Mouse (Mus musculus) stomach, embryonic 16.5 days (tissue): ENCODE results near the gene Tstd1. TPM values are rescaled to one million over a fixed set of nuclear protein-coding genes. Genes with fewer than 3 reads are reported as not detected.

Experiments
- ATAC-seq: fragments of 200-750 bp; cut with Nextera tagmentation; 2 replicates; pipeline ENCODE4 v1.8.0; 2017; ENCODE audit warnings: moderate number of reproducible peaks, moderate TSS enrichment; ENCODE audit not compliant: insufficient read depth, low FRiP score
- H3K27ac ChIP-seq: fragments of 300-500 bp; sonication (generic); 2 replicates; pipeline ENCODE4 v1.5.1; 2014; ENCODE audit warnings: low read length
- H3K27me3 ChIP-seq: fragments of 300-500 bp; sonication (generic); 2 replicates; pipeline ENCODE4 v1.6.1; 2014; ENCODE audit warnings: low read length, control low read depth, mixed read lengths; ENCODE audit not compliant: control insufficient read depth, insufficient read depth
- H3K36me3 ChIP-seq: fragments of 300-500 bp; sonication (generic); 2 replicates; pipeline ENCODE4 v1.6.1; 2014; ENCODE audit warnings: low read length; ENCODE audit not compliant: control insufficient read depth, insufficient read depth
- H3K4me1 ChIP-seq: fragments of 300-500 bp; sonication (generic); 2 replicates; pipeline ENCODE4 v1.6.1; 2014; ENCODE audit warnings: low read length, control low read depth, mixed read lengths; ENCODE audit not compliant: control insufficient read depth, insufficient read depth
- H3K4me2 ChIP-seq: fragments of 300-500 bp; sonication (generic); 2 replicates; pipeline ENCODE4 v1.6.1; 2014; ENCODE audit warnings: low read depth, low read length, mixed read lengths
- H3K4me3 ChIP-seq: fragments of 300-500 bp; sonication (generic); replicated peaks from 2 replicates; pipeline ENCODE4 v1.5.1; 2014; ENCODE audit warnings: mild to moderate bottlenecking, low read length
- H3K9ac ChIP-seq: fragments of 300-500 bp; sonication (generic); 2 replicates; pipeline ENCODE4 v1.6.1; 2014; ENCODE audit warnings: low read length
- H3K9me3 ChIP-seq: fragments of 300-500 bp; sonication (generic); replicated peaks from 2 replicates; pipeline ENCODE4 v1.6.1; 2016; ENCODE audit warnings: low read length, control low read depth; ENCODE audit not compliant: control insufficient read depth
- WGBS: fragments of 180-500 bp; shearing (Covaris S2); extraction: QIAGEN DNeasy Blood & Tissue Kit; methylation state at CpG from one replicate; pipeline ENCODE4 v1.1.7; 2014; 5-methylcytosine and 5-hydroxymethylcytosine counted together
- polyA plus RNA-seq: library from polyadenylated mRNA; unstranded; fragments of >200 nt; fragmentation: Nextera tagmentation; extraction: Ambion mirVana; gene quantifications from 2 replicates; pipeline ENCODE4 v1.2.1, GENCODE M21; 2015

Tstd1 gene
- polyA plus RNA-seq, 1 experiment from 2014 or later, result 8.3 TPM

DNA sequence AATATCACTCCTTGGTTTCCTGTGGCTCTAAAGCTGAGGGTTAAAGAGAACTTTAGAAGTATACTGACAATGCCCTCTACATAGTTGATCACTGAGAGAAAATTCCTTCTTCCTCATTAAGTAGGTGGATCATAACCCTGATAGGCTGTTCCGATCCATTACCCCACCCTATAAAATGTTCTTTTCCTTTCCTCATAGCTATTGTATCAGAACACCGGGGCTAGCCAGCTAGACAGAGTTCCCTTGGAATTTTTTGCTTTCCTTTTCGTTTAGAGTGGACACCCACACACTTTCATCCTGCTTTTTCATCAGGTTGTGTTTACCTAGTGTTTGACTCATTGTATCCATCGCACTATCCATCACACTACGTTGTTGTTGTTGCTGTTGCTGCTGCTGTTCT is 6.0 kb downstream of the Tstd1 start:
- no peak overlapping the region for H3K4me2 ChIP-seq
- 41% methylated on average over 5 of the region's 5 CpGs for WGBS
- no peak overlapping the region for H3K9ac ChIP-seq
- H3K27ac ChIP-seq, result no peak overlapping the region
- no peaks in the 10 kb centered on the region for H3K36me3 ChIP-seq
- ATAC-seq, result no peak
- H3K9me3 ChIP-seq, result peaks cover 6% of the 10 kb centered on the region
- H3K27me3 ChIP-seq, result no peaks in the 10 kb centered on the region
- peaks cover 5% of the 10 kb centered on the region; the same call in 1 of the 2 replicates for H3K4me1 ChIP-seq
- H3K4me3 ChIP-seq, result no peak overlapping the region

DNA sequence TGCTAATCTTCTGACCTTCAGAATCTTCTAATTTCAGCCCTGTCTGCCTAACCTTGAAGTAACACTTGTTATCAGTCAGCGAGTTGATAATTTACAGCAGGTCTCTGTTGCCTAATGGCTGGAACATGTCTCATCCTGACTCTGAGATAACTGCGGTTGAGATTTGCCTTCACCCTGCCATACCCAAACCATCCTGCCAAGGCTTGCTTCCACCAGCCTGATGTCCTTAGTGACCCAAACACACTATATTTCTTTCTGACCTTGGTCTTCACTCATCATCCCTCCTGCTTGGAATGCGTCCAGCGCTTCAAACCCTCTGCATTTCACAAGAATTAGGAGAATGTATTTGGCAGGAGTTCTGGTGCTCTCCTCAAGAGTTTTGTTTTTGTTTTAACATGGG is 6.5 kb downstream of the Tstd1 start:
- ATAC-seq, result no peak
- Histone ChIP-seq H3K9me3 (peaks cover 6% of the 10 kb centered on the region), H3K27ac (no peak overlapping the region), H3K36me3 (no peaks in the 10 kb centered on the region), H3K9ac (no peak overlapping the region), H3K4me1 (peaks cover 5% of the 10 kb centered on the region; the same call in 1 of the 2 replicates), H3K27me3 (no peaks in the 10 kb centered on the region), H3K4me3 (no peak overlapping the region), H3K4me2 (no peak overlapping the region)
- WGBS, result 48% methylated on average over 4 of the region's 4 CpGs

DNA sequence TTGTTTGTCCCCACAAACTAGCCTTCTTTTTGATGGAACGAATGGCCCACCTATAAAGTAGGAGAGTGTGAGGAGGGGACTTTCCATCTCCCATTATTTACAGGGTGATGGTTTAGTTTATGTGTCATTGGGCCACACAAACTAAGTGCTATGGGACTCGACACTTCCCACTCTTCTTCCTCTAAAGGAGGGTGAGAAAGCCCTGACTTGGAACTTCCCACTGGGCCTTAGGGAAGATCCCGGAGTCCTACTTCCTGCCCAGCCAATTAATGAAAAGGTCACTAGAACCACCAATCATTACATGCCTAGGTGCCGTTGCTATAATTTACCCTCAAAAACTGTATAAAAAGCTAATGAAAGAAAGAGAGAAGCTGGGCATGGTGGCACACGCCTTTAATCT is 13.5 kb downstream of the Tstd1 start:
- Histone ChIP-seq H3K9me3 (peaks cover 6% of the 10 kb centered on the region), H3K27me3 (no peaks in the 10 kb centered on the region), H3K4me3 (no peak overlapping the region), H3K4me1 (0 out of 2 replicates have a peak, but pooled peaks cover 6% of the 10 kb centered on the region), H3K9ac (no peak overlapping the region), H3K27ac (no peak overlapping the region), H3K36me3 (no peaks in the 10 kb centered on the region), H3K4me2 (no peak overlapping the region)
- ATAC-seq, result no peak
- WGBS, result 72% methylated on average over 5 of the region's 5 CpGs

DNA sequence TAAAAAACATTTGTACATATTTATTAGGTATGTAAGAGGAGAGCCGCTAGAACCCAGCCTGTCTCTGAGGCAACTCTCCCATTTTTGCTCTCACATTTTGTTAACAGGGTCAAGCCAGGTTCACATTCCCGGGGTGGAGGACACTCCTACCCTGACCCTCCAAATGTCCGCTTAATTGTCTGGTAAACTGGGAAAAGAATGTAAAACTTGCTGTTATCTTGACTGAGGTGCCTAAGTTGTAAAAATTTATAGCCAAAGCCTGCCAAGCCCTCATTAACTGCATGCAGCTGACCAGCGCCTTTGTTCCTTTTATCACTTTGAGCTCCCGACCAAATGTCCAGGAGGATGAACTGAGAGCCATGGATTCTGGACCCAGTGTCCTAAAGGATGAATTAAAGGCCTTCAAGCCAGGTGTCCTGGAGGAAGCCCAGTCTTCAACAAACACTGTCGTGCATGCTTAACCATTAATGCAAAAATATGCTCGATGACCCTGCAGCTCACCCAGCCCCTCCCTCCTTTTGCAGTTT is 16.7 kb downstream of the Tstd1 start:
- WGBS, result 25% methylated on average over 7 of the region's 7 CpGs
- H3K4me2 ChIP-seq, result no peak overlapping the region

DNA sequence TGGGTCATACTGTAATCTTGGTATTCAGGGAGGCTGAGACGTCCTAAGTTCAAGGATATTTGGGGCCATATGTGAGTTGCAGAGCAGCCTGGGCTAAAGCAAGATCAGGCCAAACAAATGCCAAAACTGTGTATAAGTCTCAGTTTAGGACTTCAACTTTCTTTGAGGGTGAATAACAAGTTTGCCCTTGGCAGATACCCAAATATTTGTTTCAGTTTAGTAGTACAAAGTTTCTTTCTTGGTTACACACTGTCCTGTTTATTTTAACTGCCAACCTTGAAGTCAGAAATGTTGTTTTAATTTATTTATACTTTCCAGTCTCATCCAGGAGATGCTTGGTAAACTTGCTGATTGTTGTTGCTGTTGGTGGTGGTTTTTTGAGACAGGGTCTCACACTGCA is 17.3 kb downstream of the Tstd1 start:
- H3K27me3 ChIP-seq, result no peaks in the 10 kb centered on the region
- H3K4me1 ChIP-seq, result peaks cover 17% of the 10 kb centered on the region; the same call in 1 of the 2 replicates
- WGBS, result 42% methylated on average over 1 of the region's 1 CpGs
- H3K4me3 ChIP-seq, result no peak overlapping the region
- no peaks in the 10 kb centered on the region for H3K9me3 ChIP-seq
- no peak overlapping the region for H3K9ac ChIP-seq
- no peaks in the 10 kb centered on the region for H3K36me3 ChIP-seq
- H3K27ac ChIP-seq, result no peak overlapping the region
- no peak overlapping the region for H3K4me2 ChIP-seq
- no peak for ATAC-seq

More for the DNA sequence above, 16.7 kb downstream of the Tstd1 start:
- Histone ChIP-seq H3K9me3 (no peaks in the 10 kb centered on the region), H3K4me3 (no peak overlapping the region), H3K4me1 (peaks cover 14% of the 10 kb centered on the region; the same call in 1 of the 2 replicates), H3K27me3 (no peaks in the 10 kb centered on the region), H3K36me3 (no peaks in the 10 kb centered on the region), H3K9ac (no peak overlapping the region), H3K27ac (no peak overlapping the region)
- no peak for ATAC-seq

DNA sequence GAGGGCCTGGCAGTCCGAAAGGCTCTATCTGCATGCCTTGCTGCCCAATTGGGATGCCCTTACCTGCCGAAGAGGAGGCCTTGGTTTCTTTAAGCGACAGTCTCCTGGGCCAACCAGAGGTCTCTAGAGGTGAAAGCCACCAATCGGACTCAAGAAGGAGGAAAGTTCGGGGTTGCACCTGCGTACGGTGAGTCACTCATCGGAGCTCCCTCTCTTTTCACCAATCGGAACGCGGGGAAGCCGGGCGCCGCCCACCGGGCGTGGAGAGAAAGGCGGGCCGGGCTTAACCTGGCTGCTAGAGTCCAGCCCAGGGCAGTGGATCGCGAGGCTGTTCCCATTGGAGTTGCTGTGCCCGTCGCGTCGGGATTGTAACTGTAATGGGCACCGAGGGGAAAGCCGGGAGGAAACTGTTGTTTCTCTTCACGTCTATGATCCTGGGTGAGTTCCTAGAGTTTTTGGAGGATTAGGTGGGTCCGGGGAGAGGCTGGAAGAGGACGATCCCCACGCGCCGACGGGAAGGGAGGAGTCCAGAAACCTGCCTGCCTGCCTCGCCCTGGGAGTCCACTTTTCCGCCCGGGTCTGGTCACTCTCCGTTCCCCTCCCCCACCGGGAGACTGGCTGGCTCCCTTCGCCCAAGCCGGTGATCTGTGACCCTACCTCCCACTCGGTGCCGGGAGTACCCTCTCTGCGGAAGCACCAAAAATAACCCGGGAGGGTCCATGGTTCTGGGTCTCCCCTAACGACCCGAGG is 18.8 kb downstream of the Tstd1 start, which contains the start of gene F11r:
TSS of gene F11r (plus strand) at position 272 of the 750 bp plus-strand sequence.
- peak within 1 kb of the TSS; percentile 62 for H3K4me2 ChIP-seq
- WGBS, result under 1% methylated on average over 44 of the region's 46 CpGs
- H3K27ac ChIP-seq, result peak within 1 kb of the TSS; percentile 92
- H3K9me3 ChIP-seq, result no peaks in the 10 kb centered on the region
- peak; percentile 90 for ATAC-seq
- H3K4me3 ChIP-seq, result peak within 1 kb of the TSS; percentile 67
- no peaks in the 10 kb centered on the region for H3K36me3 ChIP-seq
- H3K27me3 ChIP-seq, result no peaks in the 10 kb centered on the region
- H3K9ac ChIP-seq, result peak within 1 kb of the TSS; percentile 75
- H3K4me1 ChIP-seq, result peaks cover 23% of the 10 kb centered on the region; the same call in 1 of the 2 replicates

DNA sequence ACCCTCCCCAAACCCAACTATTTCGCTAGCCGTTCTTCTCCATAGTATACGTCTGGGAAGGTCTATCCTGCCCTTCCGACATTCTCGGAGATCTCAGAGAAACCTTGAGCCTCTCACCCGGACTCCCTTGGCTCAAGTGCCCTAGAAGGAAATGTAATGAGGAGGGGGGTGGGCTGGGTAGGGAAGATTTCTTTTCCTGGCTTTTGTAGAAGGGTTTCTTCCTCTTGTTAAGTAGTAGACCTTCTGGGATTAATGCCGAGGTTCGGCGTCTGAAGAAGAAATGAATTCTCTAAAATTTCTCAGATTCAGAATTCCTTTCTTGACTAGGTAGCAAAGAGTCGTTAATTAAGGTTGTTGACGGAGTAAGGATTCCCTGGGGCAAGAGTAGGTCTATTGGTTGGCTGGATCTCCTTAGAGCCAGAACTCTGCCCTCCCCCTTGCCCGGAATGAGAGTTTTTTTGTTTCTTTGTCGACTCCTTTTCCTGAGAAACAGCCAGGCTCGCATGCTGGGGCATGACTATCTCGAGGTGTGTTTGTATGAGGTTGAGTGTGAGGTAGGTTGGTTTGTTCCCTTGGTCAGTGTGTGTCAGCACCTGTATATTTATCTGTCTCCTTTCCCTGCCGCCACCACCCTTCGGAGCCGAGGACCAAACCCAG is 19.5 kb downstream of the Tstd1 start:
- peak overlapping the region; percentile 62 for H3K4me2 ChIP-seq
- ATAC-seq, result no peak

DNA sequence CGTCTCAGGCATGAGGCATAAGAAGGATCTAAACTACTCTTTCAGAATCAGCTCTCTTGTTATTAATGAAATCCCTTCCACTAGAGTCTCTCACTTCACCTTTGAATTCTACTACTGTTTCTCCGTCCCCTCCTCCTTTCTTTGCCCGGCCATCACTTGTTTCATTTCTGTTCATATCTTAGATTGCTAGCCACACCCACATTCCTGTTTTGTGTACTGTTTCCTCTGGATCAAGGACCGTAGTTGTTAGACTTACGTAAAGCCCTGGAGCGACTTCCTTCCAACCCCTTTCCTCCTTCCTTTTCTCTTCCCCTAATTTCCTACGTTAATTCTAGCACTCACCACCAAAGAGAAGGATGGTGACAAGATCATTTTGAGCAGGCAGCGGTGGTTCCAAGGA is 20.4 kb downstream of the Tstd1 start:
- 0 out of 2 replicates have a peak, but pooled peaks cover 2% of the 10 kb centered on the region for H3K36me3 ChIP-seq
- peaks cover 6% of the 10 kb centered on the region for H3K9me3 ChIP-seq
- H3K9ac ChIP-seq, result peak overlapping the region; percentile 75
- peak overlapping the region; percentile 67 for H3K4me3 ChIP-seq
- 25% methylated on average over 8 of the region's 8 CpGs for WGBS
- H3K27me3 ChIP-seq, result no peaks in the 10 kb centered on the region
- peak overlapping the region; percentile 92 for H3K27ac ChIP-seq
- no peak for ATAC-seq
- peaks cover 28% of the 10 kb centered on the region; the same call in 1 of the 2 replicates for H3K4me1 ChIP-seq
- H3K4me2 ChIP-seq, result peak overlapping the region; percentile 62

More for the DNA sequence above, 19.5 kb downstream of the Tstd1 start:
- peaks cover 28% of the 10 kb centered on the region; the same call in 1 of the 2 replicates for H3K4me1 ChIP-seq
- 6% methylated on average over 18 of the region's 18 CpGs for WGBS
- no peaks in the 10 kb centered on the region for H3K9me3 ChIP-seq
- peak overlapping the region; percentile 92 for H3K27ac ChIP-seq
- peak overlapping the region; percentile 67 for H3K4me3 ChIP-seq
- H3K9ac ChIP-seq, result peak overlapping the region; percentile 75
- H3K27me3 ChIP-seq, result no peaks in the 10 kb centered on the region
- H3K36me3 ChIP-seq, result no peaks in the 10 kb centered on the region
